Mouse (Mus musculus): ENCODE measurements around the gene Pcnt. TPM values are rescaled to one million over a fixed set of nuclear protein-coding genes. Genes with fewer than 3 reads are reported as not detected.

Gene Pcnt
- polyA plus RNA-seq, 1 experiment: 31.3 TPM

DNA sequence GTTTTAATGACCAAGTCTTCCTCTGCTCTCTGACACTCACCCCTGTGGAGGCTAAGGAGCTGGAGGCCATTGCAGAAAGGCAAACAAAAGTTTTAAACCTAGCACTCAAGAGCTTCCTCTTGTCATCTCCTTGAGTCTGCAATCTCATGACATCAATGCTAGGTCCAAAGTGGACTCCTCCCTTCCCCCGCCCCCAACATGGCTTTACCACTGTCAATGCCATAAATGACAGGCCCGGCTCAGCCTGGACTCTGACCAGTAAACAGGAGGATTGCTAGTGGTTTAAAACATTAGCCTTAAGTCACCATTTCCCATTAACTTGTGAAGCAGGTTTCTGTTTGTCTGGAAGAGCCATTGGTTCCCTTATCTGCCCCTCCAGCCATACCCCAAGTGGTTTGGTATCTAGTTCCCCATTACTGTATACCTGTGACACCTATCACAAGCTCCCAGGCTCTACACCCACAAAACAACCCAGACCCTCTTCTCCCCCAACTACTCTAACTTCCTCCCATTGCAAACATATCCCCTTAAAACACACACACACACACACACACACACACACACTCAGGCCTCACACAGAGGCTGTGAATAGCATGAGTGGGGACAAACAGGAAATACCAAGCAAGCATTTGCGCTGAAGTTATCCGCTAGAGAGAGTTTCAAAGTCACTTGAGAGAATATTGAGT, 3.6 kb upstream of the Pcnt start:
- Histone ChIP-seq H3K4me1 (ENCODE audit: control insufficient read depth, insufficient read depth, low read length) (no peaks in the 10 kb centered on the region), H3K4me3 (replicated peaks; ENCODE audit: insufficient read depth, low read depth, low read length) (no peak overlapping the region), H3K27ac (ENCODE audit: insufficient read depth, low read length) (no peak overlapping the region), H3K27me3 (ENCODE audit: control insufficient read depth, insufficient read depth, low read length) (no peaks in the 10 kb centered on the region)
- 82% methylated on average over 4 of the region's 4 CpGs for WGBS
- TF ChIP-seq CTCF (IDR thresholded peaks at IDR 0.05; ENCODE audit: borderline replicate concordance, insufficient read depth, low read depth, low read length) (no peak), POLR2A (IDR thresholded peaks at IDR 0.05; ENCODE audit: borderline replicate concordance, insufficient read depth, low read length) (no peak)
- DNase-seq: no peak

GRCm38 (mm10) chr10:76440281-76440680, 2.3 kb downstream of the Pcnt start, which contains the start of gene AC141477.1:
Gene AC141477.1 (minus strand): TSS chr10:76440444.
- no peak within 1 kb of the TSS for H3K27ac ChIP-seq (ENCODE audit: insufficient read depth, low read length)
- no peak within 1 kb of the TSS for H3K4me3 ChIP-seq (replicated peaks; ENCODE audit: insufficient read depth, low read depth, low read length)
- no peaks in the 10 kb centered on the region for H3K27me3 ChIP-seq (ENCODE audit: control insufficient read depth, insufficient read depth, low read length)
- H3K4me1 ChIP-seq (ENCODE audit: control insufficient read depth, insufficient read depth, low read length): no peaks in the 10 kb centered on the region
- DNase-seq: no peak
- WGBS: 93% methylated on average over 17 of the region's 17 CpGs
- TF ChIP-seq CTCF (IDR thresholded peaks at IDR 0.05; ENCODE audit: borderline replicate concordance, insufficient read depth, low read depth, low read length) (no peak), POLR2A (IDR thresholded peaks at IDR 0.05; ENCODE audit: borderline replicate concordance, insufficient read depth, low read length) (no peak)

DNA sequence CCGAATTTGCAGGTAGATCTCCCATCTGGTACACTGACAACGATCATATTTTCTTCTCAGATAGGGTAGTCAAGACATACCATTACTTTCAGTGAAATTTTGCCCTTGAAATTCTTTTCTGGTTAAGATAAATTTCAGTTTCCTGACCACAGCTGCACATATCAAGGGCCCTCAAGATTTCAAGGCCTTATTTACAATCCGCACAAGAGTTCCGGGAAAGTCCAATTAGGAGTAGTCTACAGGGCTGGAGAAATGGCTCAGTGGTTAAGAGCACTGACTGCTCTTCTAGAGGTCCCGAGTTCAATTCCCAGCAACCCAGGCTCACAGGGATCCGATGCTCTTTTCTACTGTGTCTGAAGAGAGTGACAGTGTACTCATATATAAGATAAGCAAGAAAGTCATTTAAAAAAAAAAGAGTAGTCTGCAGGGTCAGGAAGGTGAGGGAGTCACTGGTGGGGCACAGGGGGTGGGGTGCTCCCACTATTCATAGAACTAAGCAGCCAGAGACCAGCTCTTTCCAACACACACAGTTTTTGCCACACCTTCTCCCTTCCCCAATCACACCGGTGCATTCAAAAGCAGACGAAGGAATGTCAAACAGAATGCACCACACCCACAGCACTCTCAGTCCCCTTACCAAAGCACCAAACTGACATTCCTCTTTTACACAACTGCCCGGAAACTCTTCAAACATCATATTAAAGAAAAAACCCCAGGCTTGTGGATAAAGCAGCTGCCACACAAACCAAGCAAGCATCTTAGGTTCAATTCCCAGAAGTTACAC, 3.3 kb downstream of the Pcnt start:
- no peak overlapping the region for H3K4me3 ChIP-seq (replicated peaks; ENCODE audit: insufficient read depth, low read depth, low read length)
- 93% methylated on average over 9 of the region's 9 CpGs for WGBS

GRCm38 (mm10) chr10:76433925-76434324, 8.7 kb downstream of the Pcnt start:
- TF ChIP-seq CTCF (IDR thresholded peaks at IDR 0.05; ENCODE audit: borderline replicate concordance, insufficient read depth, low read depth, low read length) (no peak), POLR2A (IDR thresholded peaks at IDR 0.05; ENCODE audit: borderline replicate concordance, insufficient read depth, low read length) (no peak)
- DNase-seq: no peak
- Histone ChIP-seq H3K4me1 (ENCODE audit: control insufficient read depth, insufficient read depth, low read length) (no peaks in the 10 kb centered on the region), H3K27ac (ENCODE audit: insufficient read depth, low read length) (no peak overlapping the region), H3K4me3 (replicated peaks; ENCODE audit: insufficient read depth, low read depth, low read length) (no peak overlapping the region), H3K27me3 (ENCODE audit: control insufficient read depth, insufficient read depth, low read length) (no peaks in the 10 kb centered on the region)
- WGBS: 91% methylated on average over 11 of the region's 11 CpGs

More for the DNA sequence above, 3.3 kb downstream of the Pcnt start:
- Histone ChIP-seq H3K4me1 (ENCODE audit: control insufficient read depth, insufficient read depth, low read length) (no peaks in the 10 kb centered on the region), H3K27me3 (ENCODE audit: control insufficient read depth, insufficient read depth, low read length) (no peaks in the 10 kb centered on the region), H3K27ac (ENCODE audit: insufficient read depth, low read length) (no peak overlapping the region)
- TF ChIP-seq POLR2A (IDR thresholded peaks at IDR 0.05; ENCODE audit: borderline replicate concordance, insufficient read depth, low read length): no peak
- TF ChIP-seq CTCF (IDR thresholded peaks at IDR 0.05; ENCODE audit: borderline replicate concordance, insufficient read depth, low read depth, low read length): no peak
- no peak for DNase-seq

DNA sequence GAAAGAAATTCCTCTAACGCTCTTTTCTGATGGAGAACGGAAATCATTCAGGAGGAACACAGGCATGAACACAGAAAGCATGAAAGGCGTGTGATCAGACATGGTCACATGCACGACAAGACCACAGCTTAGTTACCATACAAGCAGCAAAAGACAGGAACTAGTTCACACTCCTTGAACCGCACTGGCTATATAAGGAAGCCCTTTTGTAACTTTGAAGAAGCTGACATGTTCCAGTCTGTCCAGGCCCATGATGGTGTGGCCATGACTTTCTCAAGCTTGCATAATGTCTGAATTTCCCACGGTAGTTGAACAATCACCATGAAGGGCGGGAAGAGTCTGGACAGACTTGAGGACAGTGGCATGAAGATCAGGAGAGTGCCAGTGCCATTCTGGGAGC, 16.9 kb downstream of the Pcnt start:
- H3K4me3 ChIP-seq (replicated peaks; ENCODE audit: insufficient read depth, low read depth, low read length): no peak overlapping the region
- H3K4me1 ChIP-seq (ENCODE audit: control insufficient read depth, insufficient read depth, low read length): no peaks in the 10 kb centered on the region
- no peak for DNase-seq
- H3K27me3 ChIP-seq (ENCODE audit: control insufficient read depth, insufficient read depth, low read length): no peaks in the 10 kb centered on the region
- 94% methylated on average over 7 of the region's 7 CpGs for WGBS
- no peak overlapping the region for H3K27ac ChIP-seq (ENCODE audit: insufficient read depth, low read length)
- TF ChIP-seq CTCF (IDR thresholded peaks at IDR 0.05; ENCODE audit: borderline replicate concordance, insufficient read depth, low read depth, low read length) (no peak), POLR2A (IDR thresholded peaks at IDR 0.05; ENCODE audit: borderline replicate concordance, insufficient read depth, low read length) (no peak)

- WGBS: 28% methylated on average over 12 of the region's 12 CpGs
- TF ChIP-seq CTCF (IDR thresholded peaks at IDR 0.05; ENCODE audit: borderline replicate concordance, insufficient read depth, low read depth, low read length) (no peak), POLR2A (IDR thresholded peaks at IDR 0.05; ENCODE audit: borderline replicate concordance, insufficient read depth, low read length) (no peak)
- H3K4me1 ChIP-seq (ENCODE audit: control insufficient read depth, insufficient read depth, low read length): peaks cover 8% of the 10 kb centered on the region
- peak overlapping the region; percentile 82 for H3K27ac ChIP-seq (ENCODE audit: insufficient read depth, low read length)
- H3K4me3 ChIP-seq (replicated peaks; ENCODE audit: insufficient read depth, low read depth, low read length): no peak overlapping the region
- DNase-seq: peak; percentile 78 to 86
- H3K27me3 ChIP-seq (ENCODE audit: control insufficient read depth, insufficient read depth, low read length): no peaks in the 10 kb centered on the region
These were observed 25.8 kb downstream of the Pcnt start for GRCm38 (mm10) chr10:76416811-76417210.

DNA sequence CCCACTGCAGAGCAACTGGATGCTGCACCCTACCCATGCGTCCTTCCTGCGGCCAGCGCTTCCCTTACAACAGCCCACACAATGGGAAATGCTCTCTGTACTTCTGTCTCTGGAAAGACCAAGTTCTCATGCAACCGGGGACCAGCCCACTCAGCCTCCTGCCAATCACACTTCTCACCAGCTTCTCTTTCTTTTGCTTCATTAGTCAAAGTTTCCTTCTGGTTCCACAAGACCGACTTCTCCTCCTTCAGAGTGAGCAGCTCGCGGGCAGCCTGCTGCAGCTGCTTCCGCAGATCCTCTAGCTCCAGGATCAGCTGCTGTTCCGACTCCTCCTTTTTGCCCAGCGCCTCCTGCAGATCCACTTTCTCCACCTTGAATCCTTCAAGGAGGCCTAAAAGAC, 34.1 kb downstream of the Pcnt start:
- Histone ChIP-seq H3K4me1 (ENCODE audit: control insufficient read depth, insufficient read depth, low read length) (no peaks in the 10 kb centered on the region), H3K27ac (ENCODE audit: insufficient read depth, low read length) (no peak overlapping the region), H3K4me3 (replicated peaks; ENCODE audit: insufficient read depth, low read depth, low read length) (no peak overlapping the region), H3K27me3 (ENCODE audit: control insufficient read depth, insufficient read depth, low read length) (no peaks in the 10 kb centered on the region)
- WGBS: 74% methylated on average over 10 of the region's 10 CpGs
- no peak for TF ChIP-seq CTCF (IDR thresholded peaks at IDR 0.05; ENCODE audit: borderline replicate concordance, insufficient read depth, low read depth, low read length)
- no peak for TF ChIP-seq POLR2A (IDR thresholded peaks at IDR 0.05; ENCODE audit: borderline replicate concordance, insufficient read depth, low read length)
- DNase-seq: no peak

GRCm38 (mm10) chr10:76392596-76392995, 50.0 kb downstream of the Pcnt start:
- WGBS: 90% methylated on average over 12 of the region's 12 CpGs
- Histone ChIP-seq H3K4me1 (ENCODE audit: control insufficient read depth, insufficient read depth, low read length) (no peaks in the 10 kb centered on the region), H3K27me3 (ENCODE audit: control insufficient read depth, insufficient read depth, low read length) (no peaks in the 10 kb centered on the region), H3K27ac (ENCODE audit: insufficient read depth, low read length) (no peak overlapping the region), H3K4me3 (replicated peaks; ENCODE audit: insufficient read depth, low read depth, low read length) (no peak overlapping the region)
- TF ChIP-seq CTCF (IDR thresholded peaks at IDR 0.05; ENCODE audit: borderline replicate concordance, insufficient read depth, low read depth, low read length): no peak
- no peak for DNase-seq
